Mouse (Mus musculus) bone marrow, adult 2 months (tissue): ENCODE results near the gene Fkbp11.

ENCODE experiments used
- CTCF ChIP-seq: fragments of 200-500 bp; IDR thresholded peaks from 2 replicates; pipeline ENCODE4 v1.5.1; 2011; ENCODE audit warnings: low read length, control low read depth; ENCODE audit not compliant: control insufficient read depth, insufficient read depth
- POLR2A ChIP-seq: fragments of 200-500 bp; IDR thresholded peaks from 2 replicates; pipeline ENCODE4 v1.6.1; 2011; ENCODE audit warnings: low read depth, mild to moderate bottlenecking, control low read depth, low read length, borderline replicate concordance; ENCODE audit not compliant: control insufficient read depth

DNA sequence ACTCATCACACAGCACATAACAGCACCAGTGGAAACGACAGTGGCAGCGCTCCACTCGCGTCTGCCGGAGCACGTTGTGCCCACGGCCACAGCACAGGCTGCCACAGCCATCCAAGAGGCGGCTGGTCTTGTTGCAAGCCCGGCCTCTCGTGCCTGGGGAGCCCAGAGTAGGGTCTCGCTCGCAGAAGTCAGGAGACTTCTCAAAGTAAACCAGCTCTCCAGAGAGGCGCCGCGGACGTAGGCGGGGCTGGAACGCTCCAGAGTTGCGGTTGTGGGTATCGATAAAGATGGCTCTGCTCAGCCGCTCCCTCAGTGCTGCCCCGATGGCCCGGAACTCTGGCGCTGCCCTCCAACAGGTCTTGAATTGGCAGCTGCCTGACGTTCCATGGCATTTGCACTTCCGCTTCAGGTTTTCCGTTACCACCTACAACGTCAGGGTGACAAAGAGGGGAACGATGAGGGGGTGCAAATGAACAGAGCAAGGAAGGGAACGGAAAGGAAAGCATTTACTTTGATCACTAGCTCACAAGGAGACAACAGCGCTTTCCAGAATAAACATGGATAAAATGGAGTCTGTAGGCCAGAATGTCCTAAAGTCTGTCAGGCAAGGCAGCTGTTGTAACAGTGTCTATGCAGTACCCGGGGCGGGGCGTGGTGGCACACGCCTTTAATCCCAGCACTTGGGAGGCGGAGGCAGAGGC lies 44.7 kb upstream of the Fkbp11 start:
- TF ChIP-seq CTCF: no peak
- no peak for TF ChIP-seq POLR2A
